Mouse (Mus musculus) adipocyte (in vitro differentiated cells): ENCODE results near the gene Sned1.
A peak's percentile ranks its signal among the peaks of the same experiment; 100 is the strongest.
"Not testable (repeated sequence)": the region's sequence is repeated elsewhere in the genome, so short reads cannot be mapped to it uniquely, and the experiment has no call there.

Source experiments
- DNase-seq: peaks from one replicate; pipeline ENCODE4 v3.0.0-alpha.2; 2016; ENCODE audit warnings: low spot score

The Sned1 gene

DNA sequence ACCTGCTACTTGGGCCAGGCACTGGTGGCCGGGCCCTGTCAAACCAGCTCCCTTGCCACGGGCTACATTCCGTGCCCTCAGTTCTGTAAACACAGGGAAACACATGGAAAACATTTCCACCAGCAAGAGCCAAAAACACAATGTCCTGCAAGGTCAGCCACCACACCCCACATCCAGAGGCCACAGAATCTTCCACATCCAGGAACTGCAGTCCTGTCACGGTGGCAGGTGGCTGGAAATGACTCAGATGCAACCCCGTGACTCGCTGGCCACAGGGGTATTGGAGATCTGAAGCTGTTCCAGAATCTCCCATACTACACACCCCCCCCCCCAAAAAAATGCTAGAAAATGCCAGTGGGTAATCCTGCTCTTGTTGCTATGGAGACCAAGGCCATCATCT is 6.4 kb upstream of the Sned1 start:
- DNase-seq = no peak

GRCm38 (mm10) chr1:93229626-93230025 is 6.0 kb upstream of the Sned1 start:
- peak; percentile 31 for DNase-seq

GRCm38 (mm10) chr1:93236545-93236924 is 894 bp downstream of the Sned1 start:
- DNase-seq = peak; percentile 62

- DNase-seq = no peak
These were observed 2.0 kb downstream of the Sned1 start for GRCm38 (mm10) chr1:93237676-93238075.

- DNase-seq = no peak
These were observed 2.6 kb downstream of the Sned1 start for GRCm38 (mm10) chr1:93238201-93238600.

- peak; percentile 33 for DNase-seq
These were observed 10.3 kb downstream of the Sned1 start for GRCm38 (mm10) chr1:93245936-93246335.

DNA sequence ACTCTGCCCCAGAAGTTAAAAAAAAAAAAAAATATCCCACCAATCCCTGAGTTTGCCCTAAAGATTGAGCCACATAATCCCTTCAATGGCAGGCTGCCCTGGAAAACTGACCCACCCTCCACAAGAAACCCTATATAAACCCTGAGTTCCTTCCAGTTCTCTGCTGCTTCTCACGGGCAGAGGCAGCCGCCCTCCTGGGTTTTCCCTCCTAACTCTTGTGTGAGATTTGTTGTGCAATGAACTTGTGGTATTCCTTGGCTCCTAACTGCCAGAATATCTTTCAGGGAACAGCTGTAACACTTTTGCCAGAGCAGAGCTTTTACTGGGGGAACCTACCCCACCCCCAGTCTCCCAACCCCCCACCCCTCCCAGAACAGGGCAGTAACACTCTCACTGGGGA is 16.9 kb downstream of the Sned1 start:
- DNase-seq = peak; percentile 77

GRCm38 (mm10) chr1:93255761-93256160 is 20.1 kb downstream of the Sned1 start:
- DNase-seq = no peak

GRCm38 (mm10) chr1:93257560-93257959 is 21.9 kb downstream of the Sned1 start:
- no peak for DNase-seq

DNA sequence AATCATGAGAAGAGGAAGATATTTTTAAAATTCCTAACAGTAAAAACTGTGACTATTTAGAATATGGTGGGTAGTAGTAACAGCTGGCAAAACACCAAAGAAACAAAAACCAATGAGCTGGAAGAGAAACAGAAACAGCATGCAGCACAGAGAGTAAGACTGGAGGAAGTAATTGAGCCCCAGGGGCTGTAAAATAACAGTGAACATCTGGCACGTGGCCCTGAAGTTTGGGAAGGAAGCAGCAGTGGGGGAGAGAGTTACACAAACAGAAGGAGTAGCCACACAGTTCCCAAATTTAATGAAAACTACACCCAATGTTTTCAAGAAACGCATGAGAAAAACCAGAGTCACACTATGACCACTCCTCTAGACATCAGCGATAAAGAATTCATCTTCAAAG is 31.6 kb downstream of the Sned1 start:
- DNase-seq = peak; percentile 63

DNA sequence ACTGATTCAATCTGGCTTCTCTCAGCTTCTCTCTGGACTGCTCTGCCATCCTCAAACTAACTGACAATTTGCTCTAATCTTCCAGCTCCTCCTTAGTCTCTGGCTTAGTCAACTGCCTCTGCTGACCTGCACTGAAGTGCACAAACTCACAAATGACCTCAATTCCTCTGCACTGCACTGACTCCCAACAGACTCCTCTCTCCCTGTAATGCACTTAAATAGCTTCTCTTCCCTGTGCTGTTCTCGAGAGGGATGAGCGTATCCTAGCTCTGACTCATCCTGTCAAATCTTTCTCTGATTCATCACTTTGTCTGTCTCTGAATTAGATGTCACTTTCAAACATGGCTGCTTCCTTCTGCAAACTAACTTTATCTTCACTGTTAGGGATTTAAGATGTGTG is 32.6 kb downstream of the Sned1 start:
- DNase-seq = no peak

DNA sequence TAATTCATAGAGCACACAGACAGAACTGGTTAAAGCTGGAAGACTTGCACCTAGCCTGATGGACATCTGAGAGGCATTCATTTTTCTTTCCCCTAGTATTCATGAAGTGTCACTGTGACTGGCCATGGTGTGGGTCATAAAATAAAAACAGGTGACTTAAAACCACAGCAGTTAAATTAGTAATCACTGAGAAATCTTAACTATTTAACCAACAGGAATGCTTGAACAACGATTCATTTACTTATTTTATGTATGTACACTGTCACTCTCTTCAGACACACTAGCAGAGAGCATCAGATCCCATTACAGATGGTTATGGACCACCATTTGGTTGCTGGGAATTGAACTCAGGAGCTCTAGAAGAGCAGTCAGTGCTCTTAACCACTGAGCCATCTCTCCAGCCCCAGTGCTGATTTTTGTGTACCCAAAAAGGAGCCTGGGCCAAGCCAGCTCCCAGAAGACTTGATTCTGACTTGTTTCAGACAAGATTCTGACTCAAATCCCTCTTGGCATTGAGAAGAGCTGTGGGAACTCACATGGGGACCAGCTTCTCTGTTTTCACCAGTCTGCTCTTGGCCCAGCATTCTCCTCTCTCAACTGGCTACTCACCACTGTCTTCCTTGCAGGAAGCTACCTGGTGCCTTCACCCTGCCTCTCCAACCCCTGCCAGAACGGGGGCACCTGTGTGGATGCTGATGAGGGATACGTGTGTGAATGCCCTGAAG is 35.0 kb downstream of the Sned1 start:
- DNase-seq = no peak

DNA sequence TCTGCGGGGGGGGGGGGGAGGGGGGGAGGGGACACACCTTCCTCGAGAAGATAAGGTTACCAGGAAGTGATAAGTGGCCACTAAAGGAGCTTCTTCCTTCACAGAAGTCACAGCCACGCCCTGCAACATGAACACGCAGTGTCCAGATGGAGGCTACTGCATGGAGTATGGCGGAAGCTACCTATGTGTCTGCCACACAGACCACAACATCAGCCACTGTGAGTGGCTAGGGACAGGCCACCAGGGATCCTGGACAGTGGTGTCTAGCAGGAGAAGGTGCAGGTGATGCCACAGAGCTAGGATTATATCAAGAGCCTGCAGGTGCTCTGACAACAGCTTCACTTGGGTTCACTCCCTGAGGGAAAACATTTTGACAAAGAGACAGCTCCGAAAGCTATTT is 36.1 kb downstream of the Sned1 start:
- DNase-seq = no peak

GRCm38 (mm10) chr1:93272409-93272821 is 36.8 kb downstream of the Sned1 start:
- DNase-seq = peak; percentile 28

- no peak for DNase-seq
These were observed 39.9 kb downstream of the Sned1 start for GRCm38 (mm10) chr1:93275561-93275960.

DNA sequence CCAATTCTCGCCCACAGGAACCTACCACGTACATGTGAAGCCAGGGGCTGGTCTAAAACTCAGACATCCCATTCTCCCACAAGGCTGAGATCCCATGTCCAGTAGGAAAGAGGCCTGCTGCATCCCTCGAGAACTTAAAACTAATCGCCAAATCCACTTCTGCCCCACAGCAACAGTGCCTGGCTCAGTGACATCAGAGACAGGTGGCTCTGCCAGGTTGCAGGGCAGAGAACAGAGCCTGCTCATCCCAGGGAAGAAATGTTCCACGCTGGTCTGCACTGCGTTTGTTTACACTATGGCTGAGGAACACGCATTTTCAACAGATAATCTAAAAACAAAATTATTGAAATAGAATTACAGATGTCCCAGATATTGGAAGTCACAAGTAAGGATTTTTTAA is 41.4 kb downstream of the Sned1 start:
- no peak for DNase-seq

GRCm38 (mm10) chr1:93289678-93290214 is 54.1 kb downstream of the Sned1 start:
- DNase-seq = no peak

DNA sequence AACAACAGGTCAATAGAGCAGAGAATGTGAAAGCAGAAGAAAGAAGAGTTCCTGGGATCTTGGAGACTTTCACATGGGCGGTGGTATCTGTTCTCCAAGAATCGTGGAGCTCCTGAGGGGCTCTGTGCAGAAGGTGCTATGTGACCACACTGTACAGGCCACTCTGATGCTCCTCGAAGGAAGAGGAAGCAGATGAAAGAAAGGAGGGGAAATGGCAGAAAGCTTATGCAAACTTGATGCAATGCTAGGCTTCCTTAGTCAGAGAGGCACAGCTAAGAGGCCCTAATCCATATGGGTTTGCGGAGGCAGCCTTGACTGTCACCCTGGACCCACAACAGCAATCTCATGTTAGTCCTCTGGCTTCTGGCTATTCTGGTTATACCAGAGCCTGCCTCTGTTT is 55.3 kb downstream of the Sned1 start:
- DNase-seq = no peak

GRCm38 (mm10) chr1:93291591-93291990 is 56.0 kb downstream of the Sned1 start:
- no peak for DNase-seq

DNA sequence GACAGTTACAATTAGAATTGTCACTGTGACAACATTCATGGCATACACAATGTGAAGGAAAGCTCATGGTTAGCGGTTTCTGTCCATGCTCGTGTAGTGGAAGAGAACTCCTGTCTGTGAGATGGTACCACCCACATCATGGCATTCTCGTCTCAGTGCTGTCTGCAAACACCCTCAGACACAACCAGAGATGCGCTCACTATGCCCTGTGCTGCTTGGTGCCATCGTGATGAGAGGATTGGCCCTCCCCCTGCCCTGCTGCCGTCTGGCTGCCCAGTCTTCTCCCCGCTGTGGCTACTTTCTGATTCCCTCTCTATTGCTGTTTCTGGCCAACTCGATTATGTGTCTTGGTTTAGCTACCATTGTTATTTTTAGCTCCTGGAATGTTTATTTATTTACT is 56.4 kb downstream of the Sned1 start:
- no peak for DNase-seq

DNA sequence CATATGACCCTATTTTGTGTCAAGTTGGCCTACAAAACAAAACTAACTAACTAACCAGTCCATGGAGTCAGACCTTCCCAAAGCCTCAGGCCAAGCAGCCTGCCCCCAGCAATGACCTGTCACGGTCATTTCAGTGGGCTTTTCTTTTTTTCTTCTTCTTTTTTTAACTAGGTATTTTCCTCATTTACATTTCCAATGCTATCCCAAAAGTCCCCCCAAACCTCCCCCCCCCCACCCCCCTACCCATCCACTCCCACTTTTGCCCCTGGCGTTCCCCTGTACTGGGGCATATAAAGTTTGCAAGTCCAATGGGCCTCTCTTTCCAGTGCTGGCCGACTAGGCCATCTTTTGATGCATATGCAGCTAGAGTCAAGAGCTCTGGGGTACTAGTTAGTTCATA is 58.9 kb downstream of the Sned1 start:
- not testable (repeated sequence) for DNase-seq

DNA sequence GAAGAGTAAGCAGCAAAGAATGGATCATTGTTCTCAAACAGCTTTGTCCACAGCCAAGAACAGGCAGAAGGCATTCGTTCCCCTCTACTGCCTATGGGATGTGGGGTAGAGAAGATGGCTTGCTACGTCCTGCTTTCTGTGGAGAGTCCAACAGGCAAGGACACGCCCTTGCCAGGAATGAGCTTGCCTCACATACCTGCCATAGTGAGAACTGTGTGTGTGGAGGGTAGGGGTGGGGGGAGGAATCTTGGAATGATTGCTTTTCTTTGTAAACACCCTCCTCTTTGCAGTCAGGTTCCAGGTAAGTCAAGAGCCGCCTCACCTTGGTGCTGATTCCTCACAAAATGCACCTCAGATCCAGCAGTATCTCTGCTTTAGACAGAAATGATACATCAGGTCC is 64.2 kb downstream of the Sned1 start:
- DNase-seq = no peak

- DNase-seq = peak; percentile 64
These were observed 64.9 kb downstream of the Sned1 start for GRCm38 (mm10) chr1:93300578-93300977.
